Mouse (Mus musculus): ENCODE results near the gene Pou6f2.

Gene Pou6f2

DNA sequence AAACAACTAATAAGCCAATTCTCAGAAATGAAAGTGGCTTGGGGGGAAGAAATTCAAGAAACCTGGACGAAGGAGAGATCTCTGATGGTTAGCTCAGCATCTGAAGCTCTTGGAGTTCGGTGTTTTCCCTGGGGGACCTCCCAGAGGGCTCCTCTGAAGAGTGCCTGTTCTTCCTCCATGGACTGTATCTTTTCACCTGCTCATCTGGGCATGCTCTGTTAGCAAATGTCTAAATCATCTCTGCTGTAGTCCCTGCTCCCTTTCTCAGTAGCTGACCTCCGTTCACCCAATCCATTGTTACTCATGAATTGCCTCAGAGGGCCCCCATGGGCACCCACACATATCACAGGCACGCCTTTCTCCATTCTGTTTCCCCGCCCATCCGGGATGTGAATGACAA lies at the start of gene Pou6f2:
Pou6f2 (minus strand) TSS at position 101 of the 400 bp plus-strand sequence.
- no peak for DNase-seq (ENCODE audit: low read depth, low spot score)

- DNase-seq (ENCODE audit: low read depth, low spot score), result no peak
These were observed 42.4 kb upstream of the Pou6f2 start for GRCm38 (mm10) chr13:18439858-18440257.

GRCm38 (mm10) chr13:18387673-18388072 lies 9.8 kb downstream of the Pou6f2 start:
- DNase-seq (ENCODE audit: low read depth, low spot score), result no peak

DNA sequence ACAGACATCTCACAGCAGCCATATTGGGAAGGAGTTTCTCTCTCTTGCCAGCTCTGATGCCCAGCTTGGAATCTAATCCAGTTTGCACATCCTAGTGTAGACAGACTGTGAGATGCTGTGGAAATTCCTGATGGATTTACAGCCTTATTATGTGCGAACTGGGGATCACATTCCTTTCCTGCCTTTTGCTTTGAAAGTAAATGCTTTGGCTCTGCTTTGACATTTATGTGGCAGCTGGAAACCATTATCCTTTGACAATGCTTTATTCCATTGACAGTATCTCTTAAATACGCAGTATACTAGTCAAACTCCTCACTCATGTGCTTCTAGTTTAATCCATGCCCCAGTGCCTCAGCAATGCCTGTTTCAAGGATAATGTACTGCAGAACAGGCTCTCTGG lies 34.1 kb downstream of the Pou6f2 start:
- no peak for DNase-seq (ENCODE audit: low read depth, low spot score)

GRCm38 (mm10) chr13:18344580-18345333 lies 52.7 kb downstream of the Pou6f2 start:
- DNase-seq (ENCODE audit: low read depth, low spot score), result no peak

DNA sequence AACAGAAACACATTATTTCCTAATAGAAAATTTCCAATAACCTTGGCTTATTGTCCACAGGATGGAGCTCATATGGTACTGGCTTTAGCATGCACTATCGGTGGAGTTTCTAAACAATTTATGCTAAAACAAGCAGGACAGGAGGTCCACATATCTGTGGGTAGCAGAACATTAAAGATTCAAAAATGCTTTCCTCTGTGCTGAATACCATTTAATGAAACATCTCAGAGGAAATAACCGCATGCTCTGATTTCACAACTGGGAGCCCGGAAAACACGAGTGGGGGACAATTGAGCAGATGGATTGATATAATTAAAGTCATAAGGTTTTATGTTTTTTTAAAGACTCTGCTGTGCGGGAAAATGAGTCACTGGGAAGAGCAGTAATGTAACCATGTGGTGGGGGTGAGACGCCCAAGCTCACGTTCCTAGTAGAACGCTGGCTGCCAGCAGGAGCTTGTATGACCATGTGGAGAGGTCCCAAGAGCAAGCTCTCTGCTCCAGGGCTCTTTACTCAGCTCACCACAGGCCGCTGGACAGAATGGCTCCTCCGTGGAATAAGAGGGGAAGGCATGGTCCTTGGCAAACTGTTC lies 58.5 kb downstream of the Pou6f2 start:
- no peak for DNase-seq (ENCODE audit: low read depth, low spot score)

GRCm38 (mm10) chr13:18338022-18338421 lies 59.5 kb downstream of the Pou6f2 start:
- no peak for DNase-seq (ENCODE audit: low read depth, low spot score)

GRCm38 (mm10) chr13:18334035-18334434 lies 63.5 kb downstream of the Pou6f2 start:
- DNase-seq (ENCODE audit: low read depth, low spot score), result no peak

DNA sequence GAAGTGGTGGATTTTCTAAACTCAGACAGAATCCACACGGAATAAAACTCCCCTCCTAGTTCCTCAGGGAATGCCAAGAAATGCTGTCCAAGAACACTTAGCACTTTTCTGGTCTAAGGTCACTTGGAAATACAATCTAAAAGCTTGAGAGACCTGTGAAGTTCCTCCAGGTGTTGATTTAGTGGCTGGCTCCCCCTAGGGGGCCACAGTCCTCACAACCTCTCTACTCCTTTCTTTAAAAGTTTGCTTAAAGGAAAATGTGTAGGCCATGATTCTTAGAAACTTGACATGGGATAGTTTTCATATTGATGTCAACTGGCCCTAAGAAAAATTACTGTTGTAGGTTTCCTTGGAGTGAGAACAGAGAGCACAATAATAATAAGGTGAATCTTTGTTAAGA lies 64.9 kb downstream of the Pou6f2 start:
- DNase-seq (ENCODE audit: low read depth, low spot score), result no peak

- no peak for DNase-seq (ENCODE audit: low read depth, low spot score)
These were observed 73.4 kb downstream of the Pou6f2 start for GRCm38 (mm10) chr13:18323980-18324678.

- no peak for DNase-seq (ENCODE audit: low read depth, low spot score)
These were observed 74.1 kb downstream of the Pou6f2 start for GRCm38 (mm10) chr13:18323407-18323806.

DNA sequence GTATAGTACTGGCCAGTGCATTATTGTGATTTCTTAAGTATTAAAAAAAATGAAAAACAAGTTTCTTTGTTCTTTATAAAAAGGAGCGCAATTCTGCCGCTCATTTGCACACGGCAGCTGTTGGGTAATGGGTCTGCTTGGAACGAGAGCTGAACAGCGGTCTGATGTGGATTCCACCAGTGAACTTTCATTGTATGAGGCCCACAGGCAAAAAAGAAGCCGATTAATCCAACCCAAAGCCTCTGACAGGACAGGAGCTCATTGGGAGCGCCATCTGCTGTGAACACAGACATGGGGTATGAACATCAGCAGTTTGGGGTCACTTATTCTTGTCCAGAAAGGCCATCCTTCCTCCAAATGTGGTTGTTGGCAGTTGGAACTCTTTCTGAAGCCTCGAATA lies 84.9 kb downstream of the Pou6f2 start:
- DNase-seq (ENCODE audit: low read depth, low spot score), result no peak

GRCm38 (mm10) chr13:18309024-18309423 lies 88.5 kb downstream of the Pou6f2 start:
- DNase-seq (ENCODE audit: low read depth, low spot score), result no peak

- DNase-seq (ENCODE audit: low read depth, low spot score), result no peak
These were observed 90.9 kb downstream of the Pou6f2 start for GRCm38 (mm10) chr13:18306506-18307145.

DNA sequence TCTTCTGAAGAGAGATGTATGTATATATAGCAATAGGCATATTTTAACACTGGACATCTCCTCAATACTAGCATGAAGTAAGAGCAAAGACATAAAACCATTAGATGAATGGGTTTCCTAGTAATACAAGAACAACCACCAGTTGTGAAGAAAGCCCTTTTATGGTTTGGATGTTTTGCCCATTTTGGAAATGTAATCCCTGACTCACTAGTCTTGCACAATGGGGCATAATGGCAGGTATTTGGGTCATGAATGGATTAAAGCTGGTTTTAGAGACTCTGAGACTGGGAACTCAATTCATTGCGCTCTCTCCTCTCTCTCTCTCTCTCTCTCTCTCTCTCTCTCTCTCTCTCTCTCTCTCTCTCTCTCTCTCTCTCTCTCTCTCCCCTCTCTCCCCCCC lies 97.5 kb downstream of the Pou6f2 start:
- DNase-seq (ENCODE audit: low read depth, low spot score), result no peak

DNA sequence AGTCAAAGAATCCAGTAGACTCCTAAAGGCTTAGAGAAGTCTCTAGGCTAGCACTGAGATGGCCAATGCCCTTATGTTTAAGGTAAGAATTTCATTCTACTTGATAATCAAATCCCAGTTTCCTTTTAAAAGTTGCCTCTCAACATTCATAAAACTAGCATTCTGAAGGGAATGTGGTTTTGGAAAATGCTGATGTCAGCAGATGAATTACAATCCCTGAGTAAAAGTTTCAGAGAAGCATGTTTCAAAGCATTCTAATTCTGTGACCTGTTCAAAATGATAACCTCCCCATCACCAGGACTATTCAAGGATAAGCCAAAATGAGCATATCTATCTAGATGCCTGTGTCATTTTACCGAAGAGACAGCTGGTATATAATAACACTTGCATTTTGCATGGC lies 104.0 kb downstream of the Pou6f2 start:
- DNase-seq (ENCODE audit: low read depth, low spot score), result no peak

- no peak for DNase-seq (ENCODE audit: low read depth, low spot score)
These were observed 107.1 kb downstream of the Pou6f2 start for GRCm38 (mm10) chr13:18290253-18290914.

GRCm38 (mm10) chr13:18287536-18287935 lies 110.0 kb downstream of the Pou6f2 start:
- no peak for DNase-seq (ENCODE audit: low read depth, low spot score)

DNA sequence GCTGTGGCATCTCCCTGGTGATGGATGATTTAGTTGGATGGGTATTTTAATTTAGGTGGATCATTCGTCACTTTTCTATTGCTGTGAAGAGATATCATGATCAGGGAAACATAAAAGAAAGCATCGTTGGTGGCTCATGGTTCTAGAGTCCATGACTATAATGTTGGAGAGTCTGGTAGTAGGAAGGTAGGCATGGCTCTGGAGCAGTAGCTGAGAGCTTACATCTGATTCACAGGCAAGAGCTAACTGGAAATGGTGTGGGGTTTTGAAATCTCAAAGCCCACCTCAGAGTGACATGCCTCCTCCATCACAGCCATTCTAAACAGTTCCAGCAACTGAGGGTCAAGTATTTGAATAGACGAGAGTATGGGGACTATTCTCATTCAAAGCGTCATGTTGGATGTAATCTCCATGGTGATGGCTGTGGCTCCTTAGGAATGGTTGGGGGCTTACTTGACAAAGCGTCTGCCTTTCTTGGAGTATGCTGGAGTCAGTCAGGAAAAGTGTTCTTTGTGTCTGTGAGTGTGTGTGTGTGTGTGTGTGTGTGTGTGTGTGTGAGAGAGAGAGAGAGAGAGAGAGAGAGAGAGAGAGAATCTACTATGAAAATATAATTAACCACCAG lies 115.0 kb downstream of the Pou6f2 start:
- no peak for DNase-seq (ENCODE audit: low read depth, low spot score)

- DNase-seq (ENCODE audit: low read depth, low spot score), result no peak
These were observed 116.4 kb downstream of the Pou6f2 start for GRCm38 (mm10) chr13:18281084-18281483.

GRCm38 (mm10) chr13:18253131-18253530 lies 144.4 kb downstream of the Pou6f2 start:
- DNase-seq (ENCODE audit: low read depth, low spot score), result no peak

Data from 3T3-L1 (cell line).